Mouse (Mus musculus): ENCODE results near the gene Phka2. TPM values are rescaled to one million over a fixed set of nuclear protein-coding genes. Genes with fewer than 3 reads are reported as not detected.

The Phka2 gene
- polyA plus RNA-seq, 1 experiment from 2014 or later = 9.6 TPM

GRCm38 (mm10) chrX:160509046-160509445, 7.1 kb downstream of the Phka2 start:
- Histone ChIP-seq H3K36me3 (ENCODE audit: control insufficient read depth, insufficient read depth, low read length) (no peaks in the 10 kb centered on the region), H3K9ac (ENCODE audit: low read depth, low read length) (no peak overlapping the region), H3K9me3 (ENCODE audit: control insufficient read depth, low read length) (no peaks in the 10 kb centered on the region), H3K4me3 (ENCODE audit: low read length) (no peak overlapping the region), H3K4me1 (ENCODE audit: control insufficient read depth, insufficient read depth, low read depth, low read length) (no peaks in the 10 kb centered on the region), H3K27ac (ENCODE audit: low read depth, low read length) (no peak overlapping the region), H3K27me3 (replicated peaks; ENCODE audit: control insufficient read depth, insufficient read depth, low read length) (no peaks in the 10 kb centered on the region; the same call in 1 of the 2 replicates), H3K4me2 (ENCODE audit: low read length) (no peak overlapping the region)
- 66% methylated on average over 1 of the region's 1 CpGs for WGBS
- no peak for ATAC-seq

- Histone ChIP-seq H3K4me3 (ENCODE audit: low read length) (no peak overlapping the region), H3K4me2 (ENCODE audit: low read length) (no peak overlapping the region), H3K27ac (ENCODE audit: low read depth, low read length) (no peak overlapping the region), H3K9ac (ENCODE audit: low read depth, low read length) (no peak overlapping the region), H3K9me3 (ENCODE audit: control insufficient read depth, low read length) (no peaks in the 10 kb centered on the region), H3K36me3 (ENCODE audit: control insufficient read depth, insufficient read depth, low read length) (no peaks in the 10 kb centered on the region), H3K27me3 (replicated peaks; ENCODE audit: control insufficient read depth, insufficient read depth, low read length) (no peaks in the 10 kb centered on the region; the same call in 1 of the 2 replicates), H3K4me1 (ENCODE audit: control insufficient read depth, insufficient read depth, low read depth, low read length) (no peaks in the 10 kb centered on the region)
- 80% methylated on average over 2 of the region's 2 CpGs for WGBS
- ATAC-seq = no peak
Measured at GRCm38 (mm10) chrX:160510197-160510596, 8.2 kb downstream of the Phka2 start.

- H3K27me3 ChIP-seq (replicated peaks; ENCODE audit: control insufficient read depth, insufficient read depth, low read length) = no peaks in the 10 kb centered on the region
- no peaks in the 10 kb centered on the region for H3K36me3 ChIP-seq (ENCODE audit: control insufficient read depth, insufficient read depth, low read length)
- H3K4me2 ChIP-seq (ENCODE audit: low read length) = no peak overlapping the region
- no peak for ATAC-seq
- H3K27ac ChIP-seq (ENCODE audit: low read depth, low read length) = no peak overlapping the region
- H3K4me1 ChIP-seq (ENCODE audit: control insufficient read depth, insufficient read depth, low read depth, low read length) = no peaks in the 10 kb centered on the region
- H3K9ac ChIP-seq (ENCODE audit: low read depth, low read length) = no peak overlapping the region
- no peak overlapping the region for H3K4me3 ChIP-seq (ENCODE audit: low read length)
- no peaks in the 10 kb centered on the region for H3K9me3 ChIP-seq (ENCODE audit: control insufficient read depth, low read length)
Measured at GRCm38 (mm10) chrX:160516027-160516426, 14.1 kb downstream of the Phka2 start.

- Histone ChIP-seq H3K4me2 (ENCODE audit: low read length) (no peak overlapping the region), H3K27me3 (replicated peaks; ENCODE audit: control insufficient read depth, insufficient read depth, low read length) (no peaks in the 10 kb centered on the region), H3K4me3 (ENCODE audit: low read length) (no peak overlapping the region), H3K27ac (ENCODE audit: low read depth, low read length) (no peak overlapping the region), H3K9me3 (ENCODE audit: control insufficient read depth, low read length) (no peaks in the 10 kb centered on the region), H3K9ac (ENCODE audit: low read depth, low read length) (no peak overlapping the region), H3K36me3 (ENCODE audit: control insufficient read depth, insufficient read depth, low read length) (no peaks in the 10 kb centered on the region), H3K4me1 (ENCODE audit: control insufficient read depth, insufficient read depth, low read depth, low read length) (no peaks in the 10 kb centered on the region)
- 71% methylated on average over 2 of the region's 2 CpGs for WGBS
- ATAC-seq = no peak
Measured at GRCm38 (mm10) chrX:160542772-160543171, 40.8 kb downstream of the Phka2 start.

- 57% methylated on average over 1 of the region's 1 CpGs for WGBS
- no peak for ATAC-seq
- H3K4me2 ChIP-seq (ENCODE audit: low read length) = no peak overlapping the region
- no peak overlapping the region for H3K9ac ChIP-seq (ENCODE audit: low read depth, low read length)
- H3K4me1 ChIP-seq (ENCODE audit: control insufficient read depth, insufficient read depth, low read depth, low read length) = no peaks in the 10 kb centered on the region
- H3K36me3 ChIP-seq (ENCODE audit: control insufficient read depth, insufficient read depth, low read length) = no peaks in the 10 kb centered on the region
- no peak overlapping the region for H3K4me3 ChIP-seq (ENCODE audit: low read length)
- no peak overlapping the region for H3K27ac ChIP-seq (ENCODE audit: low read depth, low read length)
- H3K9me3 ChIP-seq (ENCODE audit: control insufficient read depth, low read length) = no peaks in the 10 kb centered on the region
- H3K27me3 ChIP-seq (replicated peaks; ENCODE audit: control insufficient read depth, insufficient read depth, low read length) = no peaks in the 10 kb centered on the region
Measured at GRCm38 (mm10) chrX:160548875-160549274, 46.9 kb downstream of the Phka2 start.

- H3K9me3 ChIP-seq (ENCODE audit: control insufficient read depth, low read length) = no peaks in the 10 kb centered on the region
- H3K36me3 ChIP-seq (ENCODE audit: control insufficient read depth, insufficient read depth, low read length) = no peaks in the 10 kb centered on the region
- no peak overlapping the region for H3K9ac ChIP-seq (ENCODE audit: low read depth, low read length)
- no peak overlapping the region for H3K4me3 ChIP-seq (ENCODE audit: low read length)
- H3K4me2 ChIP-seq (ENCODE audit: low read length) = no peak overlapping the region
- H3K27ac ChIP-seq (ENCODE audit: low read depth, low read length) = no peak overlapping the region
- ATAC-seq = no peak
- WGBS = 53% methylated on average over 4 of the region's 4 CpGs
- H3K27me3 ChIP-seq (replicated peaks; ENCODE audit: control insufficient read depth, insufficient read depth, low read length) = no peaks in the 10 kb centered on the region; the same call in 1 of the 2 replicates
- no peaks in the 10 kb centered on the region for H3K4me1 ChIP-seq (ENCODE audit: control insufficient read depth, insufficient read depth, low read depth, low read length)
Measured at GRCm38 (mm10) chrX:160552066-160552465, 50.1 kb downstream of the Phka2 start.

GRCm38 (mm10) chrX:160583589-160583988, 81.6 kb downstream of the Phka2 start:
- no peak overlapping the region for H3K4me3 ChIP-seq (ENCODE audit: low read length)
- no peaks in the 10 kb centered on the region for H3K4me1 ChIP-seq (ENCODE audit: control insufficient read depth, insufficient read depth, low read depth, low read length)
- ATAC-seq = peak; percentile 69; the same call in 1 of the 2 replicates
- H3K27me3 ChIP-seq (replicated peaks; ENCODE audit: control insufficient read depth, insufficient read depth, low read length) = no peaks in the 10 kb centered on the region; the same call in 1 of the 2 replicates
- no peaks in the 10 kb centered on the region for H3K9me3 ChIP-seq (ENCODE audit: control insufficient read depth, low read length)
- WGBS = 56% methylated on average over 5 of the region's 5 CpGs
- H3K4me2 ChIP-seq (ENCODE audit: low read length) = no peak overlapping the region
- H3K9ac ChIP-seq (ENCODE audit: low read depth, low read length) = no peak overlapping the region
- no peak overlapping the region for H3K27ac ChIP-seq (ENCODE audit: low read depth, low read length)
- H3K36me3 ChIP-seq (ENCODE audit: control insufficient read depth, insufficient read depth, low read length) = no peaks in the 10 kb centered on the region

GRCm38 (mm10) chrX:160584148-160584838, 82.3 kb downstream of the Phka2 start:
- Histone ChIP-seq H3K9me3 (ENCODE audit: control insufficient read depth, low read length) (no peaks in the 10 kb centered on the region), H3K4me1 (ENCODE audit: control insufficient read depth, insufficient read depth, low read depth, low read length) (no peaks in the 10 kb centered on the region), H3K9ac (ENCODE audit: low read depth, low read length) (no peak overlapping the region), H3K4me3 (ENCODE audit: low read length) (no peak overlapping the region), H3K27ac (ENCODE audit: low read depth, low read length) (no peak overlapping the region), H3K36me3 (ENCODE audit: control insufficient read depth, insufficient read depth, low read length) (no peaks in the 10 kb centered on the region), H3K4me2 (ENCODE audit: low read length) (no peak overlapping the region), H3K27me3 (replicated peaks; ENCODE audit: control insufficient read depth, insufficient read depth, low read length) (no peaks in the 10 kb centered on the region; the same call in 1 of the 2 replicates)
- WGBS = 90% methylated on average over 4 of the region's 4 CpGs
- ATAC-seq = no peak

GRCm38 (mm10) chrX:160585110-160585509, 83.1 kb downstream of the Phka2 start:
- H3K9ac ChIP-seq (ENCODE audit: low read depth, low read length) = no peak overlapping the region
- H3K27ac ChIP-seq (ENCODE audit: low read depth, low read length) = no peak overlapping the region
- WGBS = 63% methylated on average over 1 of the region's 1 CpGs
- no peaks in the 10 kb centered on the region for H3K4me1 ChIP-seq (ENCODE audit: control insufficient read depth, insufficient read depth, low read depth, low read length)
- no peaks in the 10 kb centered on the region for H3K36me3 ChIP-seq (ENCODE audit: control insufficient read depth, insufficient read depth, low read length)
- H3K27me3 ChIP-seq (replicated peaks; ENCODE audit: control insufficient read depth, insufficient read depth, low read length) = no peaks in the 10 kb centered on the region; the same call in 1 of the 2 replicates
- H3K9me3 ChIP-seq (ENCODE audit: control insufficient read depth, low read length) = no peaks in the 10 kb centered on the region
- no peak for ATAC-seq
- no peak overlapping the region for H3K4me2 ChIP-seq (ENCODE audit: low read length)
- no peak overlapping the region for H3K4me3 ChIP-seq (ENCODE audit: low read length)
